Mouse (Mus musculus) erythroblast, embryonic 14.5 days (primary cell): ENCODE measurements around the gene Rptor.

ENCODE experiments used
- GATA1 ChIP-seq: IDR thresholded peaks from 2 replicates; pipeline ENCODE4 v1.6.1; 2012; ENCODE audit warnings: low read length, inconsistent platforms, mixed read lengths
- TAL1 ChIP-seq: IDR thresholded peaks from 3 replicates; pipeline ENCODE4 v1.6.1; 2012; ENCODE audit warnings: low read length, inconsistent platforms, mixed read lengths

- TF ChIP-seq GATA1 (no peak), TAL1 (no peak)
These were observed 130.9 kb downstream of the Rptor start for GRCm38 (mm10) chr11:119733657-119733990.
